12 mouse cellular contexts compared by ENCODE assay signal in the genomic region with DNA sequence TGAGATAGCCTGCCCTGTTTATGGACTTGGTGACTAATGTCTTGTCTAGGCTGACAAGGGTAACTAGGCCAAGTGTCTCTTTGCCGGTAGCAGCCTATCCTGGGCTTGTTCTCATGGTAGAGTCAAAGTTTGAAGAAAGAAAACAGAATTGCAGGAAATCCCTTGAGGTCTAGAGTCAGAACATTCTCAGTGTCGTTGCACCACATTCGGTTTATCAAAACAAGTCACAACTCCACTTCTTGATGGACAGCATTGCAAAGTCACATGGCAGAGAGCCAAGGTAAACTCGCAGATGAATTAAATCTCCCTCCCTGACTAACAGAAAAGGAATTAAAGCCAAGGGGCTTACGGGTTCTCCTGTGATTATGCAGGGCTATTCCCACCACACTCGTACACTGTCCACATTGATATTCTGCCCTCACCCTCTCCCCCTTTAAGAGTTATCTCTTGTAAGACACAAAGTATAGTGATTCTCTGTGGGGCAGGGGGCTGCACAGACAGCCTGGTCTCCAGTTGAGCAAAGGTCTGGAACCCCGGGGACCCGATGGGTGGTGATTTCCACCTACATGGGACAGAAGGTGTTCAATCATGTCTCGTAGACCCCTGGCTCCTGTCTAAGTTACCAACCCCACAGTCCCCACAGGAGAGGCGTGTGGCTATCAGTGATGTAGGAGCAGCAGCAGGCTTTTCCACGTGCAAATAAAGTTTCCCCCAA. TPM values are rescaled to one million over a fixed set of nuclear protein-coding genes. Genes with fewer than 3 reads are reported as not detected.
DNase-seq lines count a peak whose midpoint lies in the region; ATAC-seq lines count a peak whose summit lies in the region.
"Had no signal": no experiment of that assay in that cellular context is flagged by ENCODE, and none has a peak within 500 bp of the region (broad histone marks: within the 10 kb centered on the region; RNA-seq: fewer than 3 reads in every experiment).

No protein-coding gene starts in this region.

- no peaks in the 10 kb centered on the region for H3K27me3 ChIP-seq in midbrain, embryonic 14.5 days (ENCODE audit: control insufficient read depth, insufficient read depth, low read length)
- 0 out of 2 replicates have a peak, but pooled peaks cover 5% of the 10 kb centered on the region for H3K27me3 ChIP-seq in midbrain, embryonic 13.5 days
- no peaks in the 10 kb centered on the region for H3K27me3 ChIP-seq in heart, embryonic 15.5 days
- H3K27me3 ChIP-seq in neural tube, embryonic 15.5 days (replicated peaks), result no peaks in the 10 kb centered on the region
- H3K27me3 ChIP-seq: embryonic facial prominence, embryonic 15.5 days; neural tube, embryonic 12.5 days had no signal

- 0 out of 2 replicates have a peak, but pooled peaks cover 6% of the 10 kb centered on the region for H3K4me1 ChIP-seq in midbrain, embryonic 14.5 days (ENCODE audit: control insufficient read depth, insufficient read depth, low read length)
- peaks cover 25% of the 10 kb centered on the region for H3K4me1 ChIP-seq in midbrain, embryonic 13.5 days (replicated peaks)
- H3K4me1 ChIP-seq in heart, embryonic 15.5 days (replicated peaks), result peaks cover 43% of the 10 kb centered on the region
- H3K4me1 ChIP-seq in neural tube, embryonic 15.5 days, result peaks cover 27% of the 10 kb centered on the region

- no peak overlapping the region for H3K4me3 ChIP-seq in midbrain, embryonic 14.5 days (replicated peaks; ENCODE audit: low read depth, low read length)
- no peak overlapping the region for H3K4me3 ChIP-seq in midbrain, embryonic 13.5 days (replicated peaks)
- no peak overlapping the region for H3K4me3 ChIP-seq in heart, embryonic 15.5 days
- no peak overlapping the region for H3K4me3 ChIP-seq in neural tube, embryonic 15.5 days (replicated peaks)
- H3K4me3 ChIP-seq: embryonic facial prominence, embryonic 15.5 days; neural tube, embryonic 12.5 days had no signal

- no peaks in the 10 kb centered on the region for H3K9me3 ChIP-seq in midbrain, embryonic 14.5 days (ENCODE audit: control insufficient read depth, low read length)
- no peaks in the 10 kb centered on the region for H3K9me3 ChIP-seq in midbrain, embryonic 13.5 days
- no peaks in the 10 kb centered on the region for H3K9me3 ChIP-seq in heart, embryonic 15.5 days (replicated peaks)
- H3K9me3 ChIP-seq in neural tube, embryonic 15.5 days (replicated peaks), result no peaks in the 10 kb centered on the region
- H3K9me3 ChIP-seq: embryonic facial prominence, embryonic 15.5 days; neural tube, embryonic 12.5 days had no signal

- no peak overlapping the region for H3K9ac ChIP-seq in midbrain, embryonic 14.5 days (replicated peaks; ENCODE audit: low read length)
- no peak overlapping the region for H3K9ac ChIP-seq in midbrain, embryonic 13.5 days (replicated peaks)
- no peak overlapping the region for H3K9ac ChIP-seq in heart, embryonic 15.5 days
- no peak overlapping the region for H3K9ac ChIP-seq in neural tube, embryonic 15.5 days (replicated peaks)
- H3K9ac ChIP-seq: embryonic facial prominence, embryonic 15.5 days; neural tube, embryonic 12.5 days had no signal

- H3K36me3 ChIP-seq in midbrain, embryonic 14.5 days (ENCODE audit: control insufficient read depth, insufficient read depth, low read length), result no peaks in the 10 kb centered on the region
- no peaks in the 10 kb centered on the region for H3K36me3 ChIP-seq in midbrain, embryonic 13.5 days
- no peaks in the 10 kb centered on the region for H3K36me3 ChIP-seq in heart, embryonic 15.5 days
- no peaks in the 10 kb centered on the region for H3K36me3 ChIP-seq in neural tube, embryonic 15.5 days
- H3K36me3 ChIP-seq: embryonic facial prominence, embryonic 15.5 days; neural tube, embryonic 12.5 days had no signal

- DNase-seq in adrenal gland, adult (ENCODE audit: inconsistent age in 2 of 2, low spot score in 1 of 2), result peak; percentile 33 to 89
- DNase-seq in adrenal gland, postnatal 4 days (ENCODE audit: low spot score in 2 of 2), result no peak
- DNase-seq in midbrain, embryonic 14.5 days, result peak; percentile 51
- DNase-seq in urinary bladder, postnatal 36 days (ENCODE audit: low spot score in 2 of 2), result peak; percentile 51 to 78
- DNase-seq in testis, postnatal 14 days (ENCODE audit: low spot score), result no peak
- DNase-seq: gastrocnemius, postnatal 10 days had no signal

- H3K27ac ChIP-seq in midbrain, embryonic 14.5 days (replicated peaks; ENCODE audit: low read depth, low read length), result no peak overlapping the region
- no peak overlapping the region for H3K27ac ChIP-seq in midbrain, embryonic 13.5 days
- peak overlapping the region; percentile 32 for H3K27ac ChIP-seq in heart, embryonic 15.5 days
- H3K27ac ChIP-seq in neural tube, embryonic 15.5 days (replicated peaks), result no peak overlapping the region
- H3K27ac ChIP-seq: embryonic facial prominence, embryonic 15.5 days; neural tube, embryonic 12.5 days had no signal

- no peak for ATAC-seq in midbrain, embryonic 14.5 days (ENCODE audit: low FRiP score, low TSS enrichment)
- ATAC-seq in midbrain, embryonic 13.5 days, result no peak
- ATAC-seq in heart, embryonic 15.5 days (replicated peaks; ENCODE audit: insufficient number of reproducible peaks, insufficient read depth, low FRiP score, low read depth), result no peak
- ATAC-seq in neural tube, embryonic 15.5 days (ENCODE audit: low FRiP score), result no peak
- ATAC-seq: intestine, postnatal 0 days had no signal

- H3K4me2 ChIP-seq in midbrain, embryonic 14.5 days (ENCODE audit: low read length), result no peak overlapping the region
- H3K4me2 ChIP-seq in midbrain, embryonic 13.5 days (replicated peaks), result no peak overlapping the region
- no peak overlapping the region for H3K4me2 ChIP-seq in heart, embryonic 15.5 days
- no peak overlapping the region for H3K4me2 ChIP-seq in neural tube, embryonic 15.5 days
- H3K4me2 ChIP-seq: embryonic facial prominence, embryonic 15.5 days; neural tube, embryonic 12.5 days had no signal

- 62% methylated on average over 11 of the region's 11 CpGs for WGBS in midbrain, embryonic 14.5 days
- WGBS in midbrain, embryonic 13.5 days, result 73% methylated on average over 11 of the region's 11 CpGs
- 49% methylated on average over 11 of the region's 11 CpGs for WGBS in heart, embryonic 15.5 days
- 70% methylated on average over 11 of the region's 11 CpGs for WGBS in neural tube, embryonic 15.5 days

RNA-seq across cellular contexts. Expression of a gene that starts 30.9 kb away (rescaled TPM):
- total RNA-seq in adrenal gland, postnatal 4 days (2021), result 10 to 100 TPM; 57.9 to 70.7 TPM
- polyA plus RNA-seq in midbrain, embryonic 14.5 days (2014; fragmentation: Nextera tagmentation; extraction: Ambion mirVana), result 125 and 138 TPM in 2 replicates
- polyA plus RNA-seq in midbrain, embryonic 13.5 days (2015; fragmentation: Nextera tagmentation; extraction: Ambion mirVana), result 78.4 and 90.0 TPM in 2 replicates
- polyA plus RNA-seq in heart, embryonic 15.5 days (2015; fragmentation: Nextera tagmentation; extraction: Ambion mirVana), result 0.59 and 3.9 TPM in 2 replicates
- 321 and 342 TPM in 2 replicates for polyA plus RNA-seq in neural tube, embryonic 15.5 days (2015; fragmentation: Nextera tagmentation; extraction: Ambion mirVana)

Comparison
In these comparisons a context has a peak if more than half of its experiments do, and no peak if none do; other contexts are left out.
1. DNase-seq: peak in adrenal gland, adult (2 of 2), midbrain, embryonic 14.5 days (single experiment) and urinary bladder, postnatal 36 days (2 of 2); none in adrenal gland, postnatal 4 days (0 of 2) and testis, postnatal 14 days (single experiment).
2. RNA of a gene that starts 30.9 kb away (polyA plus RNA-seq): 321 to 342 TPM in neural tube, embryonic 15.5 days, 125 to 138 TPM in midbrain, embryonic 14.5 days and 78.4 to 90.0 TPM in midbrain, embryonic 13.5 days; 0.59 to 3.9 TPM in heart, embryonic 15.5 days; every median in the first group is over 10 times any median in the second.